Mouse (Mus musculus) cerebellum, adult 11-12 months (tissue): ENCODE data around the gene Col6a6.
"Not testable (repeated sequence)": the region's sequence is repeated elsewhere in the genome, so short reads cannot be mapped to it uniquely, and the experiment has no call there.

Experiments
- DNase-seq: peaks from one replicate; pipeline ENCODE4 v3.0.0; 2022

Col6a6 gene

DNA sequence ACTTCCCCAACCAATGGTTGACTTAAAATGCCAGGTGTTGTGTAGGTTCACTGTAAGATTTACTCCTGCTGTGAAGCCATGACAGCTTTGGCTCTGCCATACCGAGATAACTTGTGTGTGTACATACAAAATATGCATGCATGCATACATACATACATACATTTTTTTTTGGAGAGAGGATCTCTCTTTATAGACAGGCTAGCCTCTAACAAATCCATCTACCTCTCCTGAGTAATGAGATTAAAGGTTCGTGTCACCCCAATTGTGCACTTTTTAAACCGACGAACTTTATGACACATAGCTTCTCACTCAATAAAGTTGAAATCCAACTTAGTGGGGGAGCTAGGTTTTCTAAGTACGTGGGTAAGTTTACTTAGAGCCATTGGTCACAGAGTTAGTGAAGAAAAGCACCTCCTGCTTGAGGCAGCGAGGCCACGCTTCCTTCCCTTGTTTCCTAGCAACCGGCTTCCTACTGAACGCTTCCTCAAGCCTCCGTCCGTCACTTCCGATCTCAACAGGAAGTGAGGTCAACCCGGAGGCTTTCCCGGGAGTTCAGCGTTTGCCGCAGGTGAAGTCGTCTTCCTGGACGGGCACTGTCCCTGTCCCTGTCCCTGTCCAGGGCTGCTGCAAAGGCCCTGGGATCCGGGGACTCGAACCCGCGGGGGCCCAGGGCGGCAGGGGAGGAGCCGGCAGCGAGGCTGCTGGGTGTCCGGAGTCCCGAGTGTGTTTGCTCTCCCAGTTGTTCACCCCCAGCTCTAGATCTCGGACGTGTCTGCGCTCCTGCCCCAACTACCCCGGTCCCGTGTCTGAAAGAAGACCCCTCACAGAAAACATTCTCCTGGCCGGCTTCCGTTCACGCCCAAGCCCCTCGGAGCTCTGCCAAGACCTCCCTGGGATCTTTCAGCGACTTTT is 185.2 kb downstream of the Col6a6 start, which contains the start of gene Pik3r4:
Gene Pik3r4, plus strand, starts transcription at position 519 of the 912 bp plus-strand sequence.
- DNase-seq, result peak; percentile 89

DNA sequence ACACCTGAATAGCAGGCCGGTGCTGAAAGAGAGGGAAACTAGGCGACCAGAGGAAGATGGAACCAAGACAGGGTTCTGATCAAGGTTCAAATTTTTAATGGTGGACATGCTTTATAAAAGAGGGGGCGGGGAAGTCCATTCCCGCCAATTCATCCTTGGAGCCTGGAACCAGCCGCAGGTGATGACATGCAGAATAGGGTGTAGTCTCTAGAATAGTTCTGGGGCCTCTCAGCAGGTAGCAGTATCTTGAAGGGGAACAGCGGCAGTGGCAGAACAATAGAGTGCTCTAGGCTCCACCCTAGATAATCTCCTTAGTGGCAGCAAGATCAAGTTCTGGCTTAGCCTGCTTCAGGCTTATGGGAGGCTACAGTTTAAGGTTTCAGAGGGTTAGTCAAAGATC is 186.6 kb downstream of the Col6a6 start:
- DNase-seq, result not testable (repeated sequence)
